Mouse (Mus musculus): ENCODE results near the gene Mcfd2. TPM values are rescaled to one million over a fixed set of nuclear protein-coding genes. Genes with fewer than 3 reads are reported as not detected.
"Not testable (repeated sequence)": the region's sequence is repeated elsewhere in the genome, so short reads cannot be mapped to it uniquely, and the experiment has no call there.

The Mcfd2 gene
- polyA plus RNA-seq, 1 experiment from 2014 or later, result 81.3 TPM

DNA sequence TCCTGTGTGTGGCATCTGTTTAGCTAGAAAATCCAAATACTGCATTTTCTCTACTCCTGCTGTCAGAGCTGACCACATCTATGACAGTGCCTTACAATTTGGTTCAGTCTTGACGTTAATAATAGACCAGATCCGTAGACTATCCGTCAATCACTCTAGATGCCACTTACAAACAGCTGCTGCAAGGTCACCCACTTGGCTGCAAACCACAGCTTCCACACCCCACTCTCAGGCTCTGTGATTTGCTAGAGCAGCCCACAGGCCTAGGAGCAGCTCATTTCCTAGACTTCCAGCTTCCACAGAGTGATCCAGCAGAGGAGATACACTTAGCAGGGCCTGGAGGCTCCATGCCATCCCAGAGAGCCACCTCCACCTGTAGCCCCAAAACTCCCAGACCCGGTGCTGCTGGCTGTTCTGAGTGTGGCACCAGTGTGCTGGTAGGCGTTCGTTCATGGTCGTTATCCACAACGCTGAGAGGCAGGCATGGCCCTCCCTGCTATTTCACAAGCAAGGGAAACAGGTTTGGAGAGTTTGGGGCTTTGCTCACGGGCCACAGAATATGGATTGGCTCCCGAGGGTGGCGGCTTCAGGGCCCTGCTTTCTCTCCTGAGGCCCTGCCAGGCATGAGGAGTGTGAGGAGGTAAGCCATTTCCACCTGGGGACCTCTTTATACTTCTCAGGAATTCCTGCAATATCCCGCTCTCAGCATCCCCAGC, 43.5 kb upstream of the Mcfd2 start:
- ATAC-seq (ENCODE audit: insufficient number of reproducible peaks, insufficient read depth, low FRiP score, low read depth), result no peak
- Histone ChIP-seq H3K27ac (replicated peaks in 1 of 2; ENCODE audit: control insufficient read depth in 1 of 2, insufficient read depth in 1 of 2, low read depth in 2 of 2, low read length in 2 of 2) (no peak overlapping the region), H3K4me1 (ENCODE audit: control insufficient read depth in 2 of 2, insufficient read depth in 2 of 2, low read length in 2 of 2) (peaks cover 9 to 10% of the 10 kb centered on the region in 2 experiments; a peak in 3 of 4 replicates), H3K36me3 (ENCODE audit: control insufficient read depth, insufficient read depth, low read length) (no peaks in the 10 kb centered on the region), H3K9me3 (ENCODE audit: control insufficient read depth, low read length) (no peaks in the 10 kb centered on the region), H3K4me2 (ENCODE audit: low read length) (no peak overlapping the region), H3K4me3 (ENCODE audit: control insufficient read depth in 1 of 2, insufficient read depth in 1 of 2, low read depth in 1 of 2, low read length in 2 of 2) (no peak overlapping the region), H3K9ac (ENCODE audit: low read length) (no peak overlapping the region), H3K27me3 (ENCODE audit: control insufficient read depth, insufficient read depth, low read length) (no peaks in the 10 kb centered on the region)
- WGBS, result 66% methylated on average over 12 of the region's 12 CpGs

GRCm38 (mm10) chr17:87306746-87307145, 41.0 kb upstream of the Mcfd2 start:
- H3K4me1 ChIP-seq (ENCODE audit: control insufficient read depth in 2 of 2, insufficient read depth in 2 of 2, low read length in 2 of 2), result peaks cover 0 to 10% of the 10 kb centered on the region in 2 experiments; a peak in 2 of 4 replicates
- H3K4me3 ChIP-seq (ENCODE audit: control insufficient read depth in 1 of 2, insufficient read depth in 1 of 2, low read depth in 1 of 2, low read length in 2 of 2), result no peak overlapping the region
- H3K36me3 ChIP-seq (ENCODE audit: control insufficient read depth, insufficient read depth, low read length), result no peaks in the 10 kb centered on the region
- H3K9ac ChIP-seq (ENCODE audit: low read length), result no peak overlapping the region
- H3K27me3 ChIP-seq (ENCODE audit: control insufficient read depth, insufficient read depth, low read length), result no peaks in the 10 kb centered on the region
- no peaks in the 10 kb centered on the region for H3K9me3 ChIP-seq (ENCODE audit: control insufficient read depth, low read length)
- H3K4me2 ChIP-seq (ENCODE audit: low read length), result no peak overlapping the region
- H3K27ac ChIP-seq (replicated peaks in 1 of 2; ENCODE audit: control insufficient read depth in 1 of 2, insufficient read depth in 1 of 2, low read depth in 2 of 2, low read length in 2 of 2), result no peak overlapping the region
- no peak for ATAC-seq (ENCODE audit: insufficient number of reproducible peaks, insufficient read depth, low FRiP score, low read depth)
- 76% methylated on average over 8 of the region's 8 CpGs for WGBS

DNA sequence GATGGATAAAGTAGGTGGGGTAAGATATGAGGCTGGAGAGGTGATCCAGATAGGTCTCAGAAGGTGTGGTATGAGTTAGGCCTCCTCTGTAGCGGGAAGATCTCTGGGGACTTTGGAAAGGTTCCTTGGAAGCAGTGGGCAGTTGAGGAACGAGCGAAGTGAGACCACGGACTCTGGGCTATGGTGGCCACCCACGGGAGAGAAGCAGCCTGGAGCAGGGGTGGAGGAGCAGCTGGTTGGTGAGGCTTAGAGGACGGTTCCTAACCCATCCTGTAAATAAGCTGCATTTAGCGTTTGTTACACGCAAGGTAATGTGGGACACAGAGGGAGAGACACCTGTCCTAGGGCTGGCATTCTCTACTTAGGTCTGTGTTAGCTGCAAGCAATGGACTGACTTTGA, 39.3 kb upstream of the Mcfd2 start:
- no peaks in the 10 kb centered on the region for H3K9me3 ChIP-seq (ENCODE audit: control insufficient read depth, low read length)
- ATAC-seq (ENCODE audit: insufficient number of reproducible peaks, insufficient read depth, low FRiP score, low read depth), result no peak
- no peak overlapping the region for H3K4me2 ChIP-seq (ENCODE audit: low read length)
- WGBS, result 89% methylated on average over 8 of the region's 8 CpGs
- H3K4me1 ChIP-seq (ENCODE audit: control insufficient read depth in 2 of 2, insufficient read depth in 2 of 2, low read length in 2 of 2), result peaks cover 0 to 10% of the 10 kb centered on the region in 2 experiments; a peak in 2 of 4 replicates
- H3K36me3 ChIP-seq (ENCODE audit: control insufficient read depth, insufficient read depth, low read length), result no peaks in the 10 kb centered on the region
- H3K27ac ChIP-seq (replicated peaks in 1 of 2; ENCODE audit: control insufficient read depth in 1 of 2, insufficient read depth in 1 of 2, low read depth in 2 of 2, low read length in 2 of 2), result no peak overlapping the region
- no peaks in the 10 kb centered on the region for H3K27me3 ChIP-seq (ENCODE audit: control insufficient read depth, insufficient read depth, low read length)
- H3K4me3 ChIP-seq (ENCODE audit: control insufficient read depth in 1 of 2, insufficient read depth in 1 of 2, low read depth in 1 of 2, low read length in 2 of 2), result no peak overlapping the region
- no peak overlapping the region for H3K9ac ChIP-seq (ENCODE audit: low read length)

DNA sequence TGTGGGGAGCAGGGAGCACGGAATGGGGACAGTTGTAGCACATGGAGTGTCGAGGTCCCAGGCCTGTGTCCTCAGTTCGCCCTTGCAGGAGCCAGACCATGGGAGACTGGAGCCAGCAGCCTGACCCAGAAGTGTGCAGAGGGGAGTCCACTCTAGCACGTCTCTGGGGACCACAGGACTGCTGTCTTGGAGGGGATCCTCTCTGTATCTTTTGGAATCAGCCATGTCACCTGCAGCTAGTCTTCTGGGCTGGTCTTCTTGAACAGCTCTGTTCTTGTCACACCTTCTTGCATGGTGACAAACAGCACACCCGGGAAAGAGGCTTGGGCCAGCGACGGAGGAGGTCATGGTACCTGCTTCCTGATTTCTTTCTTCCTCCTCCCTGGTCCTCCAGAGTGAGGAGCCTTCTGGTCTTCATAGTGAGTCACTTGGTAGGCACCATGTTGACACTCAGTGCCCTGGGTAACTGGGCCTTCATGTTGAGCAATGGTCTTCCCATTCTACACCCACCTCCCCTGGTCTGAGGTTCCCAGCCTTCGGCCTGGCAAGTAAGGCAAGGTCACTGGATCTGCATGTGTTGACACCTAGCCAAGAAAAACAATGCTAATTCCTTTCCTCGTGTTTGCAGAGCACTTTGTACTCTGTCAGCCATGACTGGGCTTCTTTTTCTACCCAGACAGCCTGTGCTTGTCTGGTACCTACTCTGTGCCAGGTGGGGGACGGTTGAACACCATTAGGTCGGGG, 38.6 kb upstream of the Mcfd2 start:
- no peak overlapping the region for H3K27ac ChIP-seq (replicated peaks in 1 of 2; ENCODE audit: control insufficient read depth in 1 of 2, insufficient read depth in 1 of 2, low read depth in 2 of 2, low read length in 2 of 2)
- H3K27me3 ChIP-seq (ENCODE audit: control insufficient read depth, insufficient read depth, low read length), result no peaks in the 10 kb centered on the region
- H3K4me2 ChIP-seq (ENCODE audit: low read length), result no peak overlapping the region
- ATAC-seq (ENCODE audit: insufficient number of reproducible peaks, insufficient read depth, low FRiP score, low read depth), result no peak
- H3K9me3 ChIP-seq (ENCODE audit: control insufficient read depth, low read length), result no peaks in the 10 kb centered on the region
- H3K4me3 ChIP-seq (ENCODE audit: control insufficient read depth in 1 of 2, insufficient read depth in 1 of 2, low read depth in 1 of 2, low read length in 2 of 2), result no peak overlapping the region
- no peak overlapping the region for H3K9ac ChIP-seq (ENCODE audit: low read length)
- H3K36me3 ChIP-seq (ENCODE audit: control insufficient read depth, insufficient read depth, low read length), result no peaks in the 10 kb centered on the region
- H3K4me1 ChIP-seq (ENCODE audit: control insufficient read depth in 2 of 2, insufficient read depth in 2 of 2, low read length in 2 of 2), result peaks cover 0 to 10% of the 10 kb centered on the region in 2 experiments; a peak in 2 of 4 replicates
- WGBS, result 76% methylated on average over 11 of the region's 11 CpGs

GRCm38 (mm10) chr17:87302014-87302794, 36.5 kb upstream of the Mcfd2 start:
- WGBS, result 50% methylated on average over 13 of the region's 13 CpGs

DNA sequence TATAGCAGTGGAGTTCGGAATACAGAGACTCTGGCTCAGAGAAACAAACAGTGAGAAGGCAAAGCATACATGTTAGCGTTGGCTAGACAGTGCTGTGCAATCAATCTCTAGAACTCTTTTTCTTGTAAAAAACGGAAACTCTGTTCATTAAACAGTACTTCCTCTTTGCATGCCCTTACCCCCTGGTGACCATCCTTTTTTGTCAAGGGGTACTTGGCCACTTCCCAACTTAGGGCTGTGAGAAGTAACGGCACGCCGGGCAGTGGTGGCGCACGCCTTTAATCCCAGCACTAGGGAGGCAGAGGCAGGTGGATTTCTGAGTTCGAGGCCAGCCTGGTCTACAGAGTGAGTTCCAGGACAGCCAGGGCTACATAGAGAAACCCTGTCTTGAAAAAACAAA, 35.9 kb upstream of the Mcfd2 start:
- ATAC-seq (ENCODE audit: insufficient number of reproducible peaks, insufficient read depth, low FRiP score, low read depth); H3K4me2 ChIP-seq (ENCODE audit: low read length); H3K36me3 ChIP-seq (ENCODE audit: control insufficient read depth, insufficient read depth, low read length); H3K9me3 ChIP-seq (ENCODE audit: control insufficient read depth, low read length); H3K4me3 ChIP-seq (ENCODE audit: control insufficient read depth in 1 of 2, insufficient read depth in 1 of 2, low read depth in 1 of 2, low read length in 2 of 2); H3K9ac ChIP-seq (ENCODE audit: low read length); H3K27ac ChIP-seq (replicated peaks in 1 of 2; ENCODE audit: control insufficient read depth in 1 of 2, insufficient read depth in 1 of 2, low read depth in 2 of 2, low read length in 2 of 2); H3K27me3 ChIP-seq (ENCODE audit: control insufficient read depth, insufficient read depth, low read length): not testable (repeated sequence)
- H3K4me1 ChIP-seq (ENCODE audit: control insufficient read depth in 2 of 2, insufficient read depth in 2 of 2, low read length in 2 of 2), result peaks cover 6 to 14% of the 10 kb centered on the region in 2 experiments; a peak in 2 of 4 replicates
- 88% methylated on average over 9 of the region's 9 CpGs for WGBS

More at GRCm38 (mm10) chr17:87302014-87302794, 36.5 kb upstream of the Mcfd2 start:
- Histone ChIP-seq H3K27ac (replicated peaks in 1 of 2; ENCODE audit: control insufficient read depth in 1 of 2, insufficient read depth in 1 of 2, low read depth in 2 of 2, low read length in 2 of 2) (no peak overlapping the region), H3K4me1 (ENCODE audit: control insufficient read depth in 2 of 2, insufficient read depth in 2 of 2, low read length in 2 of 2) (peaks cover 6 to 14% of the 10 kb centered on the region in 2 experiments; a peak in 2 of 4 replicates), H3K27me3 (ENCODE audit: control insufficient read depth, insufficient read depth, low read length) (no peaks in the 10 kb centered on the region), H3K9ac (ENCODE audit: low read length) (peak overlapping the region; percentile 8; the same call in 1 of the 2 replicates), H3K4me2 (ENCODE audit: low read length) (no peak overlapping the region), H3K9me3 (ENCODE audit: control insufficient read depth, low read length) (no peaks in the 10 kb centered on the region), H3K4me3 (ENCODE audit: control insufficient read depth in 1 of 2, insufficient read depth in 1 of 2, low read depth in 1 of 2, low read length in 2 of 2) (no peak overlapping the region), H3K36me3 (ENCODE audit: control insufficient read depth, insufficient read depth, low read length) (no peaks in the 10 kb centered on the region)
- ATAC-seq (ENCODE audit: insufficient number of reproducible peaks, insufficient read depth, low FRiP score, low read depth), result no peak

DNA sequence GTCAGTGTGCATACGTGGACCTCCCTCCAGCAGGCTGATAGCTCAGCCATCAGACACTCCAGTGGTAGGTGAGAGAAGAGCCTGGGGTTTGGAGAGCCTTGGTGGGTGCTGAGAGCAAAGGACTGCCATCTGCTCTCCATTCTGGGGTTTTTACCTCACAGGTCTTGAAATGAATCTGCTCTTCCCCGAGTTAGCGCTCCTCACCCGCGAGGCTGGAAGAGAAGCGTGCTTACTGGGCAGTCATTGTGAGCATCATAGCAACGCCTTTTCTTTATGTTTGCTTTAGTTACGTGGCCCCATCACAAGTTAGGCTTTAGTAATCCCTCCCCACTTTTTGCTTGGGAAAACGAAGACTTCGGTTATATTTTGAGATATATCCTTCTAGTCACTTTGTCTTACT, 34.6 kb upstream of the Mcfd2 start:
- no peak overlapping the region for H3K4me2 ChIP-seq (ENCODE audit: low read length)
- H3K4me3 ChIP-seq (ENCODE audit: control insufficient read depth in 1 of 2, insufficient read depth in 1 of 2, low read depth in 1 of 2, low read length in 2 of 2), result no peak overlapping the region
- no peak overlapping the region for H3K9ac ChIP-seq (ENCODE audit: low read length)
- ATAC-seq (ENCODE audit: insufficient number of reproducible peaks, insufficient read depth, low FRiP score, low read depth), result no peak
- H3K4me1 ChIP-seq (ENCODE audit: control insufficient read depth in 2 of 2, insufficient read depth in 2 of 2, low read length in 2 of 2), result peaks cover 6 to 14% of the 10 kb centered on the region in 2 experiments; a peak in 2 of 4 replicates
- H3K9me3 ChIP-seq (ENCODE audit: control insufficient read depth, low read length), result no peaks in the 10 kb centered on the region
- WGBS, result 76% methylated on average over 10 of the region's 10 CpGs
- no peak overlapping the region for H3K27ac ChIP-seq (replicated peaks in 1 of 2; ENCODE audit: control insufficient read depth in 1 of 2, insufficient read depth in 1 of 2, low read depth in 2 of 2, low read length in 2 of 2)
- H3K36me3 ChIP-seq (ENCODE audit: control insufficient read depth, insufficient read depth, low read length), result no peaks in the 10 kb centered on the region
- no peaks in the 10 kb centered on the region for H3K27me3 ChIP-seq (ENCODE audit: control insufficient read depth, insufficient read depth, low read length)
